Mouse (Mus musculus) adrenal gland, postnatal 4 days (tissue): ENCODE results near the gene Nsl1. TPM values are rescaled to one million over a fixed set of nuclear protein-coding genes. Genes with fewer than 3 reads are reported as not detected.

Experiments used
- DNase-seq, 2 experiments: peaks; one replicate each; pipeline ENCODE4 v3.0.0; 2021 to 2022; ENCODE audit warnings: low spot score in 2 of 2, mixed read lengths in 2 of 2
- total RNA-seq, 2 experiments: library from RNA; stranded (reverse); gene quantifications; 2 replicates each; pipeline ENCODE4 v1.2.3; 2021

The Nsl1 gene
- total RNA-seq, 2 experiments from 2014 or later = 7.5 to 7.6 TPM

DNA sequence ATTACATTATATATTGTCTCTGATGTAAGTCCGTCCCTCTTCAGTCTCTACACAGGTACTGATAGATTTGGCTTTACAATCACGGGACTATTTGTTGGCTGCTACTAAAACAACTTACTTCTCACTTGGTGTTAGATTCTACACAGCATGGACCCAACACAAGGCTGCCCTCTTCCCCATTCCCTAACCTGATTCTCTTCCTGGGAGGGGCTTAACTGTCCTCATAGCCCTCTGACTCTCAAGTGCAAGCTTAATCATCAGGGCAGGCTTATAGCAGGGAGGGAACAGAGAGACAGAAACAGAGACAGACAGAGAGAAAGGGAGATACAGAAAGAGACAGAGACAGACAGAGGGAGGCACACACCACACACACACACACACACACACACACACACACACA is 68.9 kb downstream of the Nsl1 start:
- no peak for DNase-seq

DNA sequence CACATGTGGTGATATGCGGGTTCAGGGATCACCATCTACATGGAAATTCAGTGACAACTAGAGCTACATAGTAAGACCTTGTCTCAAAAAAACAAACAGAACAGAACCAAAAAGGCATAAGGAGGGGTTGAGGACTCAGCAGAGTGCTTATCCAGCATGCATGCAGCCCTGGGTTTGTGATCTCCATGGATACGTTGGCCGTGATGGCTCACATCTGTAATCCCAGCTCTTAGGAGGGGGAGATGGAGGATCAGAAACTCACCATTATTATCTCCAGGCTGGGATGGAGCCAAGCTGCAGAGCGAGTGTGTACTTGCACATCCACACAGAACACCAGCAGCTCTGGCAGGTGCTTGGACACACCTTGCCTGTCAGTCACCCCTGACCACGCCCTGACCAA is 69.4 kb downstream of the Nsl1 start:
- DNase-seq = no peak

DNA sequence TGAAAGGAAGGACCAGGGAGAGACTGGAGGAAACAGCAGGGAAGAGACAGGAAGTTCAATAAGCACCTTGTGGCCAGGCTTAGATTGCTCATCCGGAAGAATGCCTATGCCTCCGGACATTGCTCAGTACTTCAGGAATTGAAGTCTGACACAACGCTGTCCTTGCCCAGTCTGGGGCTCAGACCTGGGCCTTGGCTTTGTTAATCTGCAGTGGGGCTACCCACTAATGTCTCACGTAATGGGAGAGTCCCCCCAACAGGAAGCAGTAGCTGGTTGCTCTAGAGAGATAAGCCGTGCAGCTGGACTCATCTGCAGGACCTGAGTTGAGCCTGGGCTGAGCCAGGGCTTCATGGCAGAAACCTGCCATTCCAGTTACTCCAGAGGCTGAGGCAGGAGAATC is 70.1 kb downstream of the Nsl1 start:
- no peak for DNase-seq

DNA sequence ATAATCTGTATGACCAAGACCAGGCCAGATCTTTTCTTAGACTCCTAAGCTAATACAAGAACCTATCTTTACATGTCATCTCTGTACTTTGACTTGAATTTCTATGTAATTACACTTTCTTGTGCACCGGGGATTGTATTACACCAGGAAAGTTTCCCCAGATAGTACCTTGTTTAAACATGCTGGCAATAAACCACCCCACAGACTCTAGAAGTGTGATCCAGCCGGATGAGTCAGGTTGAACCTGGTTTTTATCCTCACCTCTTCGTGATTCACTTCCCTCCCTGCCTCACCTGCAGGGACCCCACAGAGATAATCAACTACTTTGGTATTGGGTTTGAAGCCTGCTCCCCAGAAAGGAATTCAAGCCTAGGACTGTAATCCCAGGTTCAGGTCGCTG is 72.6 kb downstream of the Nsl1 start:
- DNase-seq = no peak

Other genes with a start within 250 kb of the Nsl1 start
- gene Rps6kc1, start 151.2 kb upstream of the Nsl1 start, total RNA-seq = 10 to 100 TPM; 28.0 to 30.7 TPM
- 10 to 100 TPM; 51.9 to 54.6 TPM for gene Angel2, start 137.9 kb upstream of the Nsl1 start, total RNA-seq
- gene Vash2, start 83.7 kb upstream of the Nsl1 start, total RNA-seq = 1 to 10 TPM; 5.6 to 5.9 TPM
- gene Flvcr1, start 36.9 kb upstream of the Nsl1 start, total RNA-seq = 10 to 100 TPM; 16.7 to 19.6 TPM
- gene Spata45, start 26.4 kb upstream of the Nsl1 start, total RNA-seq = not detected
- 10 to 100 TPM; 30.6 to 32.2 TPM for gene Tatdn3, start 80 bp upstream of the Nsl1 start, total RNA-seq
- 1 to 10 TPM; 3.3 to 3.4 TPM for gene Batf3, start 34.8 kb downstream of the Nsl1 start, total RNA-seq
- not detected for gene Fam71a, start 101.8 kb downstream of the Nsl1 start, total RNA-seq
- gene Atf3, start 155.0 kb downstream of the Nsl1 start, total RNA-seq = 1 to 10 TPM; 1.8 to 2.3 TPM